Mouse (Mus musculus) spleen, postnatal 4 days (tissue): ENCODE results near the gene Gm21987.
"Not testable (repeated sequence)": the region's sequence is repeated elsewhere in the genome, so short reads cannot be mapped to it uniquely, and the experiment has no call there.

Experiments
- DNase-seq, 2 experiments: peaks; one replicate each; pipeline ENCODE4 v3.0.0; 2022; ENCODE audit warnings: low spot score in 2 of 2

Gm21987 gene

DNA sequence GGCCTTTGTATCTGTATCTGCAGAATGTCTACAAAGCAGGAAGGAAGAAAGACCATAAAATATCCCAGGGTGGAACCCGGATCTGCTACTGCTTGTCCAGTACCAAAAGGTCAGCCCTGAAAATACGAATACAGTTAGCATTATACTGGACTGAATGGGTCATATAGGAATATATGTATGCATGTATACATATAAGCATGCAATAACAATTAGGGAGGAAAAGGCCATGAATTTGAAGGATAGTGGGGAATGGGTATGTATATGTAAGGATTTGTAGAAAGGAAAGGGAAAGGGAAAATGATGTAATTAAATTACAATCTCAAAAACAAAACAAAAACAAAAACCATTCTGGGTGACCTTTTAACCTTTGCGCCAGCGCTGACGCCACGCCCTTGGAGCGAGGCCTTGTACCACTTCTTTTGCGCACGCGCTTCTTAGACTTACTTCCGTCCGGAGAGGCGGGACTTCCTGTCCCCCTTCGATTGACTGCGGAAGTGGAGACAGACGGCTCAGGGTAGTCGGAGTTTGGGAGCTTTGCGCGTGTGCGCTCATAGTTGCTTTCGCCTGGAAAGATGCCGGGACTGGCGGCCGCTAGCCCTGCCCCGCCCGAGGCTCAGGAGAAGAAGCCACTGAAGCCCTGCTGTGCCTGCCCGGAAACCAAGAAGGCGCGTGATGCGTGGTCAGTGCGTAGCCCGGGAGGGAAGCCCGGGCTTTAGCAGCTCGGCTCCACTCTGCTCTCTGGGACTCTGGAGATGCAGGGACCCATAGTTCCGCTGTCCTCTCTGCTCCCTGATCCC lies at the start of gene Gm21987, which contains the start of gene Cox17:
Gm21987 (plus strand) TSS at position 512 of the 797 bp plus-strand sequence.
Cox17 (plus strand) TSS at position 463 of the 797 bp plus-strand sequence.
- DNase-seq, result peak; percentile 90 to 93

GRCm38 (mm10) chr16:38298410-38298809 lies 48.4 kb upstream of the Gm21987 start:
- no peak for DNase-seq

- DNase-seq, result no peak
Observed at GRCm38 (mm10) chr16:38302367-38302766, 44.5 kb upstream of the Gm21987 start.

- DNase-seq, result no peak
Observed at GRCm38 (mm10) chr16:38304460-38305194, 42.2 kb upstream of the Gm21987 start.

DNA sequence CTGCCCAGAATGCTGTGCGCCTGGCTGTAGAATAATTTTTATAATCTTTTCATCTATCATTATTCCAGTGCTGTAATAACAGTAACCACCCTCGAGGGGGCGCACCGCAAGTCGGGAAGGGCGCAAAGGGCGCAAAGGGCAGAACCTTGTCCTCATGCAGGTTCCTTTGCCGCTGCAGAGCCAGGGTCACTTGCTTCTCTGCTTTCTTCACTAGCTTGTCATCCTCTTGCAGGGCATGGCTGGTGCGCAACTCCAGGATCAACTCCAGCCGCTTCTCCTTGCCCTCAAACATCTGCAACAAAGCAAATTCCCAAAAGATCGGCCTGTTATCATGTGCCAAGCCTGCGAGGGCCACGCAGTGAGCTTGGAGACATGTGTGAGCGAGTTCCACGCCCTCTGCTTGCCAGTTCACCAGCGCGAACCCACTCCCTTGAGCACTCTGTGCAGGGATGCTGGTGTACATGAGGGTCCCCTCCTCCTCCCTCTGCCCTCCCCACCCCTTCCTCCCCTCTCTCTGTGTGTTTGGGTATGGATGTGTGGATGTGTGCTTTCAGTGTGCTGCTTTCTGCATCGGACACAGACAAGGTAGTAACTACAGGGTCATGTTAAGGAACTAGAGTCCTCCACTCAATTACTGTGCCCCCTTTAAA lies 40.1 kb upstream of the Gm21987 start:
- DNase-seq, result peak; percentile 20 to 70

- DNase-seq, result no peak
Observed at GRCm38 (mm10) chr16:38307221-38307605, 39.6 kb upstream of the Gm21987 start.

- no peak for DNase-seq
Observed at GRCm38 (mm10) chr16:38307651-38308050, 39.2 kb upstream of the Gm21987 start.

DNA sequence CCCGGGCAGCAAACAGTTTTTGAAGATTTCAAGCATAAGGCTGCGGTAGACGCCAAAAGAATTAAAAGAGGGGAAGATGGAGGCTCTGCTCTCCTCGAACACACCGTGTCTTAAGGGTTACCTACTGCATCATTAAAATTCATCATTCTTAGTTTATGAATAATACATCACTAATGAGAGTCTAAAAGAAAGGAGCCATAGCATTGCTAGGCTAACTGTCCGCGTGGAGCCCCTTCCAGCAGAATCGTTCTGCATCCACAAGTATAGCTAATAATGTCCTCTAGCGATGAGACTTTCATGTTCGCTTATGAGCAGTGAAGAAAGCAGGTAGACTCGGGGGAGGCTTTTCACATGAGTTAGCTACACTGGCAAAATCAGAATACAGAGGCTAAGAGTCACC lies 38.6 kb upstream of the Gm21987 start:
- no peak for DNase-seq

- DNase-seq, result no peak
Observed at GRCm38 (mm10) chr16:38318492-38318891, 28.3 kb upstream of the Gm21987 start.

DNA sequence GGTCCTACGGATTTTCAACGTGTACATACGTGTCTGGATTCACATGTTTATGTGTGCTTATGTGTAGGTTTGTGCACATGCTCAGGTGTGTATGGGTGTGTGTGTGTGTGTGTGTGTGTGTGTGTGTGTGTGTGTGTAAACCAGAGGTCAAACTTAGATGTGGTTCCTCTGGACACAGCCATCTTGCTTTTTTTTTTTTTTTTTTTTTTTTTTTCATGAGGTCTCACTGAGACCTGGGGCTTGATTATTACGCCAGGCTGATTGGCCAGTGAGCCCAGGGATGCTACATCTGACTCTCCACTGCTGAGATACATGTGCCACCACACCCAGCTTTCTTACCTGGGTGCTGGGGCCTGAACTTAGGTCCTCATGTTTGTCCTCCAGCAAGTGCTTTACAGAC lies 27.8 kb upstream of the Gm21987 start:
- DNase-seq, result no peak

- DNase-seq, result peak; percentile 25 to 68
Observed at GRCm38 (mm10) chr16:38321452-38321935, 25.3 kb upstream of the Gm21987 start.

DNA sequence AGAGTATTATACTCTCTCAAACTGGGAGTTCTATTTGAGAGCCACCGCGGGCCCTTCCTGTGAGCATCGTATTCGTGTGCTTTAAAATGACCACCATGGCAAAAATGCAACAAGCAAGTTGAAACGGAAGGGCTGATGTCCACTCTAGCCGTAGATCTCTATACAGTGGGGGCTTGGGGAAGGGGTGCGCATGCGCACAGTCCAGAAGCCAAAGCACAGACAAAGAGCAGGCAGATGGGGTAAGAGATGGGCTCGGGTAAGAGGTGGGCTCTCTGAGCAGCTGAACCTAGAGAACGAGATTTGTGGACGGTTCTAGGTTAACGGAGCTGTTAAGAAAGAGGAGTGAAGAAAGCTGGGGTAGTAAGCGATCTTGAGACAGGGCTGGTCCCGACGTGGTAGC lies 22.5 kb upstream of the Gm21987 start:
- DNase-seq, result no peak

DNA sequence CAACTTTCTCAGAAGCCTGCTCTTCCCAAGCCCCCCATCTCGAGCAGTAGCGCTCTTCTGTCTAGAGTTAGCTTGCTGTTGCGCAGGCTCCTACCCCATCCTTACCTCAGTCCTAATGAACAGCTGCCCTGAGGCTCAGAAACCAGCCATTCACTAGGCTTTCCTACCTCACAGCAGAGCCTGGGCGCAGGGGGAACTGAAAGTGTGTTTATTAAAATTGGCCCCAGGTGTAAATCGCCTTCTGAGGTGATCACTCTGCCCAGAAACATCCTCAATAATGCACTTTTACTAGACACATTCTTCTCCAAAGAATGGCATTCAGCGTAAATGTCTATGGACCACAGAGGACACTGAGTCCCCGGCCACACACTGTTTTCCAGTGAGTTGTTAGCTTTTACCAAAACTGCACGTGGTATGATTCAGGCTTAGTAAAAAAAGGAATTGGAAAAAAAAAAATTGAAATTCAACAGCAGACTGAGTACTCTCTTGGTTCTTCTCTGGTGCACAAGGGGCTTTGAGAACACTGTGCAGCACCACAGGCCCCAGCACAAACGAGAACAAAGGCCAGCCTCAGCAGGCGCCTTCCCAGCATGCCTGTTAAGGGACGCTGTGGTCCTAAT lies 20.0 kb upstream of the Gm21987 start:
- no peak for DNase-seq

DNA sequence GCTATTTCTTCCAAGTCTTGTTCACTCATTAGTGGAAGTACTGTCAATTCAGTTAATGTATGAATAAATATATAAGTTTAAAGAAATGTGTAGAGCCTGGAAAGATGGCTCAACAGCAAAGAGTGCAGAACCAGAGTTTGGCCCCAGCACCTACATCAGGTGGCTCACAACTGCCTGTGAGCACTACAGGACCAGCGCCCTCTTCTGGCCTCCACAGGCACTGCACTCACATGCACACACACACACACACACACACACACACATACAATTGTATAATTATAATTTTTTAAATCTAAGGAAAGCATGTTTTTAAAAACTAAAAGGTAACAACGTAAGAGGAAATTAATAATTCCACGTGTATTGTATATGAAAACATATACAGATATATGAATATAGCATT lies 17.5 kb upstream of the Gm21987 start:
- no peak for DNase-seq

GRCm38 (mm10) chr16:38334431-38334830 lies 12.4 kb upstream of the Gm21987 start:
- no peak for DNase-seq

- not testable (repeated sequence) for DNase-seq
Observed at GRCm38 (mm10) chr16:38338077-38338476, 8.8 kb upstream of the Gm21987 start.

GRCm38 (mm10) chr16:38341396-38342324 lies 5.2 kb upstream of the Gm21987 start, which contains the start of gene Maats1:
Maats1 (minus strand) TSS chr16:38342143.
- DNase-seq, result peak in 1 of 2 experiments; percentile 48

GRCm38 (mm10) chr16:38344941-38345725 lies 1.7 kb upstream of the Gm21987 start:
- DNase-seq, result no peak

GRCm38 (mm10) chr16:38347588-38347987 lies 748 bp downstream of the Gm21987 start:
- no peak for DNase-seq
